Mouse (Mus musculus) stomach, embryonic 16.5 days (tissue): ENCODE measurements around the gene Gnaq. TPM values are rescaled to one million over a fixed set of nuclear protein-coding genes. Genes with fewer than 3 reads are reported as not detected.
"Not testable (repeated sequence)": the region's sequence is repeated elsewhere in the genome, so short reads cannot be mapped to it uniquely, and the experiment has no call there.

Experiments
- ATAC-seq: fragments of 200-750 bp; cut with Nextera tagmentation; 2 replicates; pipeline ENCODE4 v1.8.0; 2017; ENCODE audit warnings: moderate number of reproducible peaks, moderate TSS enrichment; ENCODE audit not compliant: insufficient read depth, low FRiP score
- H3K27ac ChIP-seq: fragments of 300-500 bp; sonication (generic); 2 replicates; pipeline ENCODE4 v1.5.1; 2014; ENCODE audit warnings: low read length
- H3K27me3 ChIP-seq: fragments of 300-500 bp; sonication (generic); 2 replicates; pipeline ENCODE4 v1.6.1; 2014; ENCODE audit warnings: low read length, control low read depth, mixed read lengths; ENCODE audit not compliant: control insufficient read depth, insufficient read depth
- H3K36me3 ChIP-seq: fragments of 300-500 bp; sonication (generic); 2 replicates; pipeline ENCODE4 v1.6.1; 2014; ENCODE audit warnings: low read length; ENCODE audit not compliant: control insufficient read depth, insufficient read depth
- H3K4me1 ChIP-seq: fragments of 300-500 bp; sonication (generic); 2 replicates; pipeline ENCODE4 v1.6.1; 2014; ENCODE audit warnings: low read length, control low read depth, mixed read lengths; ENCODE audit not compliant: control insufficient read depth, insufficient read depth
- H3K4me2 ChIP-seq: fragments of 300-500 bp; sonication (generic); 2 replicates; pipeline ENCODE4 v1.6.1; 2014; ENCODE audit warnings: low read depth, low read length, mixed read lengths
- H3K4me3 ChIP-seq: fragments of 300-500 bp; sonication (generic); replicated peaks from 2 replicates; pipeline ENCODE4 v1.5.1; 2014; ENCODE audit warnings: mild to moderate bottlenecking, low read length
- H3K9ac ChIP-seq: fragments of 300-500 bp; sonication (generic); 2 replicates; pipeline ENCODE4 v1.6.1; 2014; ENCODE audit warnings: low read length
- H3K9me3 ChIP-seq: fragments of 300-500 bp; sonication (generic); replicated peaks from 2 replicates; pipeline ENCODE4 v1.6.1; 2016; ENCODE audit warnings: low read length, control low read depth; ENCODE audit not compliant: control insufficient read depth
- WGBS: fragments of 180-500 bp; shearing (Covaris S2); extraction: QIAGEN DNeasy Blood & Tissue Kit; methylation state at CpG from one replicate; pipeline ENCODE4 v1.1.7; 2014; 5-methylcytosine and 5-hydroxymethylcytosine counted together
- polyA plus RNA-seq: library from polyadenylated mRNA; unstranded; fragments of >200 nt; fragmentation: Nextera tagmentation; extraction: Ambion mirVana; gene quantifications from 2 replicates; pipeline ENCODE4 v1.2.1, GENCODE M21; 2015

The Gnaq gene
- polyA plus RNA-seq: 38.8 and 39.4 TPM in 2 replicates

GRCm38 (mm10) chr19:16132791-16132864 is at the start of gene Gnaq:
TSS of gene Gnaq (plus strand) at chr19:16132831.
- Histone ChIP-seq H3K4me3 (peak within 1 kb of the TSS; percentile 94), H3K4me1 (peaks cover 34% of the 10 kb centered on the region), H3K9me3 (no peaks in the 10 kb centered on the region), H3K27ac (peak within 1 kb of the TSS; percentile 97), H3K36me3 (no peaks in the 10 kb centered on the region), H3K4me2 (peak within 1 kb of the TSS; percentile 51), H3K9ac (peak within 1 kb of the TSS; percentile 99), H3K27me3 (no peaks in the 10 kb centered on the region)
- WGBS: 1% methylated on average over 13 of the region's 14 CpGs
- ATAC-seq: no peak

GRCm38 (mm10) chr19:16083981-16084630 is 48.5 kb upstream of the Gnaq start:
- H3K4me2 ChIP-seq, H3K4me3 ChIP-seq, ATAC-seq, H3K9ac ChIP-seq, H3K27me3 ChIP-seq, H3K27ac ChIP-seq, H3K36me3 ChIP-seq, H3K9me3 ChIP-seq, H3K4me1 ChIP-seq: not testable (repeated sequence)
- 91% methylated on average over 21 of the region's 21 CpGs for WGBS

GRCm38 (mm10) chr19:16085248-16085647 is 47.4 kb upstream of the Gnaq start:
- H3K36me3 ChIP-seq: no peaks in the 10 kb centered on the region
- H3K4me1 ChIP-seq: no peaks in the 10 kb centered on the region
- H3K27me3 ChIP-seq: no peaks in the 10 kb centered on the region
- no peak overlapping the region for H3K4me3 ChIP-seq
- 75% methylated on average over 4 of the region's 4 CpGs for WGBS
- H3K9me3 ChIP-seq: no peaks in the 10 kb centered on the region
- H3K27ac ChIP-seq: no peak overlapping the region
- H3K9ac ChIP-seq: no peak overlapping the region
- H3K4me2 ChIP-seq: no peak overlapping the region
- ATAC-seq: no peak

- Histone ChIP-seq H3K36me3 (no peaks in the 10 kb centered on the region), H3K4me1 (no peaks in the 10 kb centered on the region), H3K4me3 (no peak overlapping the region), H3K27me3 (no peaks in the 10 kb centered on the region), H3K4me2 (no peak overlapping the region), H3K27ac (no peak overlapping the region), H3K9me3 (no peaks in the 10 kb centered on the region), H3K9ac (no peak overlapping the region)
- ATAC-seq: no peak
Measured at GRCm38 (mm10) chr19:16086154-16086553, 46.5 kb upstream of the Gnaq start.

GRCm38 (mm10) chr19:16086581-16086980 is 46.0 kb upstream of the Gnaq start:
- Histone ChIP-seq H3K4me1 (no peaks in the 10 kb centered on the region), H3K9ac (no peak overlapping the region), H3K36me3 (no peaks in the 10 kb centered on the region), H3K4me3 (no peak overlapping the region), H3K27me3 (no peaks in the 10 kb centered on the region), H3K9me3 (no peaks in the 10 kb centered on the region), H3K27ac (no peak overlapping the region), H3K4me2 (no peak overlapping the region)
- no peak for ATAC-seq

- H3K27me3 ChIP-seq: no peaks in the 10 kb centered on the region
- H3K4me1 ChIP-seq: no peaks in the 10 kb centered on the region
- H3K36me3 ChIP-seq: no peaks in the 10 kb centered on the region
- no peak overlapping the region for H3K4me2 ChIP-seq
- no peak for ATAC-seq
- H3K9me3 ChIP-seq: no peaks in the 10 kb centered on the region
- H3K4me3 ChIP-seq: no peak overlapping the region
- 0 out of 2 replicates have a peak overlapping the region, but pooled peaks have one; percentile 11 for H3K27ac ChIP-seq
- no peak overlapping the region for H3K9ac ChIP-seq
Measured at GRCm38 (mm10) chr19:16087391-16087790, 45.2 kb upstream of the Gnaq start.

- 57% methylated on average over 4 of the region's 4 CpGs for WGBS
Measured at GRCm38 (mm10) chr19:16093616-16094015, 39.0 kb upstream of the Gnaq start.

GRCm38 (mm10) chr19:16109901-16110300 is 22.7 kb upstream of the Gnaq start:
- Histone ChIP-seq H3K4me3 (no peak overlapping the region), H3K36me3 (no peaks in the 10 kb centered on the region), H3K27me3 (no peaks in the 10 kb centered on the region), H3K4me2 (no peak overlapping the region), H3K27ac (no peak overlapping the region), H3K9me3 (no peaks in the 10 kb centered on the region), H3K4me1 (0 out of 2 replicates have a peak, but pooled peaks cover 6% of the 10 kb centered on the region), H3K9ac (no peak overlapping the region)
- ATAC-seq: no peak
- 75% methylated on average over 3 of the region's 3 CpGs for WGBS

More at GRCm38 (mm10) chr19:16093616-16094015, 39.0 kb upstream of the Gnaq start:
- no peaks in the 10 kb centered on the region for H3K4me1 ChIP-seq
- no peaks in the 10 kb centered on the region for H3K36me3 ChIP-seq
- H3K27ac ChIP-seq: no peak overlapping the region
- no peaks in the 10 kb centered on the region for H3K27me3 ChIP-seq
- no peak for ATAC-seq
- H3K9ac ChIP-seq: no peak overlapping the region
- no peaks in the 10 kb centered on the region for H3K9me3 ChIP-seq
- H3K4me2 ChIP-seq: no peak overlapping the region
- no peak overlapping the region for H3K4me3 ChIP-seq

- Histone ChIP-seq H3K4me2 (no peak overlapping the region), H3K36me3 (no peaks in the 10 kb centered on the region), H3K4me1 (0 out of 2 replicates have a peak, but pooled peaks cover 6% of the 10 kb centered on the region), H3K9me3 (no peaks in the 10 kb centered on the region), H3K9ac (no peak overlapping the region), H3K4me3 (no peak overlapping the region), H3K27me3 (no peaks in the 10 kb centered on the region), H3K27ac (no peak overlapping the region)
- WGBS: 69% methylated on average over 3 of the region's 3 CpGs
- no peak for ATAC-seq
Measured at GRCm38 (mm10) chr19:16110670-16111069, 22.0 kb upstream of the Gnaq start.

- Histone ChIP-seq H3K4me3 (no peak overlapping the region), H3K36me3 (no peaks in the 10 kb centered on the region), H3K9ac (no peak overlapping the region), H3K4me1 (0 out of 2 replicates have a peak, but pooled peaks cover 6% of the 10 kb centered on the region), H3K27me3 (no peaks in the 10 kb centered on the region), H3K4me2 (no peak overlapping the region), H3K9me3 (no peaks in the 10 kb centered on the region), H3K27ac (no peak overlapping the region)
- WGBS: 47% methylated on average over 1 of the region's 1 CpGs
- ATAC-seq: no peak
Measured at GRCm38 (mm10) chr19:16113295-16113694, 19.3 kb upstream of the Gnaq start.
